In the genomic region with DNA sequence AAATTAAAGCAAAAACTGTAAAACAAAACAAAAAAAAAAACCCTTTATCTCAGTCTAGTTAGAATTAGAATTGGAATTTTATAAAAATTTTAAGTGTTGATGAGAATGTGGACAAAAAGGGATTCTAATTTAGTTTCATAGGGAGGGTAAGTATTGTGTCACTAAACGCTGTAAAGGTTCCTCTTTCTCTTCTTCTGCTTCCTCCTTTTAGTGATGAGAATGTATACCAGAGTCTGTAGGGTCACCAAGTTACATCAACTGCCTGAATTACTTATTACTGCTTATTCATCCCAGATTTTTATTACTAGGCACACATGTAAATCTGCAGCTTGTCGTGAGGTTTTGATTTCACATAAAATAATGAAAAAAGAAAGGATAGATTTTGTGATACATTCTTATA, we compare ENCODE assay signal across 1 mouse cellular context.
TF ChIP-seq lines count a peak whose summit lies in the region.

No protein-coding gene starts in this region.

TF ChIP-seq in MEL, 35 proteins besides CTCF, POLR2A, EP300 and RAD21 (continued from another document):
- TF ChIP-seq MAFK (IDR thresholded peaks at IDR 0.05; ENCODE audit: borderline replicate concordance, low read depth, low read length), result no peak
